Mouse (Mus musculus) spleen, postnatal 10 days (tissue): ENCODE data around the gene Tgds.
A peak's percentile ranks its signal among the peaks of the same experiment; 100 is the strongest.
"Not testable (repeated sequence)": the region's sequence is repeated elsewhere in the genome, so short reads cannot be mapped to it uniquely, and the experiment has no call there.

ENCODE experiments used
- DNase-seq, 2 experiments: peaks; one replicate each; pipeline ENCODE4 v3.0.0; 2021 to 2022; ENCODE audit warnings: low spot score in 2 of 2

Gene Tgds

GRCm38 (mm10) chr14:118132642-118132977, at the start of gene Tgds:
Tgds (minus strand) TSS chr14:118132755.
- peak; percentile 88 to 99 for DNase-seq

DNA sequence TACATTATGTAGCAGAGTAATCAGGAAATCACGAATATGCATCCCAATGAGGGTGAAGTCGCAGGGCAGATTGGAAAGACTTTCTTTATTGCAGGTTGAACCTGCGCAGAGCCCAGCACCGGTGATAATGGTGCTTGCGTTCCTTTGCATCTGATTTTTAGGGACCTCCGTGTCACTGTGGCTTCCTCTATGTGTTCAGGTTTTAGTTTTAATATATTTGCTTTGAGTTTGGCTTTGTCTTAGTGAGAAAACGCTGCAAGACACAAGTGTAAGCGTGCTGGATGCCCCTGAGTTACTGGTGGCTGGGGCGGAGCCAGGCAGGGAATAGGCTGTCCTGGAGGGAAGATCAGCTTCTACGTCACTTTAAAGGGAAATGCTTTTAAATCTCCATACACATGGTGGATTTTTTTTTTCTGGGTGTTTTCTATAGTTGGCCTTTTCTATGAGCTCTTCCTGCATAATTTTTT, 48.2 kb upstream of the Tgds start:
- peak in 1 of 2 experiments; percentile 30 for DNase-seq

DNA sequence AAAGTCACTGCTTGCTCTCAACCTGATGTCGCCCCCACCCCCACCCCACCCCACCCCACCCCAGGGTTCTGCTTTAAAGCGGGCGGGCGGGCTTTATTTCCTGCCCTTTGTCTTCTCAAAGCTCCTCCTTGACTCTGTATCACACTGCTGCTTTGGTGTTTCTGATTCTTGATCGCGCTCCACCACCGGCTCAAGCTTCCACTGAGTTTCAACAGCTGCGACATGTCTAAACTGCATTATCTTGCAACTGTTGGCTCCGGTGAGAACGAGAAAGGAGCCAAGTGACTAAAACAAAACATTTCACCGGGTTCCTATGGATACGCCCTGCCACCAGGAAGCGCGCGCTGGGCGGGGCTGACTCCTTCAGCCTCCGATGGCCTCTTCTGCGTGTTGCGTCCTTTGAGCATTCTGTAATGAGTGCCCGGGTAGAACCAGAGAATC, 47.6 kb upstream of the Tgds start:
- peak; percentile 41 to 69 for DNase-seq

GRCm38 (mm10) chr14:118179701-118180100, 47.1 kb upstream of the Tgds start:
- no peak for DNase-seq

- no peak for DNase-seq
Observed at GRCm38 (mm10) chr14:118179251-118179650, 46.7 kb upstream of the Tgds start.

DNA sequence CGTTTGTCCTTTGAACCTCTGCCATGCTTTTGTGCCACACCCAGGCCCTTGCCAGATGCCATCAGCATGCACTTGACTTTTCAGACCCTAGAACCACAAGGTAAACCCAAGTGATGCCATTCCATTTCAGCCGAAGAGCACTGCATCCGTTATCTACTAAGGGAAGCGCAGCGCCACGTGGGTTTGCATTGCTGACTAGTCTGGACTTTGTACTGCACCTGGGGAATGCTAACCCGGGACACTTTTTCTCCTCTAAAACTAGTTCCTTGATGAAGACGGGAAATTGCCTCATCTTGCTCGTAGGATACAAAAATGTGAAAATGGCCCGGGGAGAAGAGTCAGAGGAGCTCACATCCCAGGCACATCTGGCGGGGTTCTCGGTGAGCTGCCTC, 43.1 kb upstream of the Tgds start:
- no peak for DNase-seq

- no peak for DNase-seq
Observed at GRCm38 (mm10) chr14:118175071-118175693, 42.6 kb upstream of the Tgds start.

DNA sequence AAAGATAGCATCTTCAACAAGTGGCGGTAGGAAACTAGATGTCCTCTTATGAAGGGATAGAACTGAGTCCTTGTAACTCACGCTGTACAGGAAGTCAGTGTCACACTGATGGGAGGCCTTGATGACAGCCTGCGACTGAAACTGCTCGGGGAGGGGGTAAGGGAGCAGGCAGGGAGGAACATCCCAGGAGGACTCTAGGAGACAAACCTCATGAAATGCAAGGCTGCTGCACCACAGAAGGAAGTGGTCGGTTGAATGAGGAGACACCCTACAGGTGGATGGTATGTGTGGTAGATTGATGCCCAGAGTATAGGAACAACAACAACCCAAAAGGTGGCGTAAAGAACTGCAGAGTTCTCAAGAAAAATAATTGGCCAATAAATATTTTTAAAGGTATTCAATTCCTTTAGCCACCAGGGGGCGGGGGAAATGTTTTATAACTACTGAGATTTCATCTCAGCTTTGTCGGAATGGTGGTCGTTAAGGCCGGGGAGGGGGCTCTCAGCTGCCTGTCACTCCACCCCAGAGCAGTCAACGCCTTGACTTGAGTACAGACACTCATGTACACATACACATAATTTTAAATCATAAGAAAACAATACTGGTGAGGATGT, 41.1 kb upstream of the Tgds start:
- DNase-seq = no peak

- DNase-seq = no peak
Observed at GRCm38 (mm10) chr14:118168776-118169175, 36.2 kb upstream of the Tgds start.

GRCm38 (mm10) chr14:118162640-118163039, 30.1 kb upstream of the Tgds start:
- DNase-seq = no peak

DNA sequence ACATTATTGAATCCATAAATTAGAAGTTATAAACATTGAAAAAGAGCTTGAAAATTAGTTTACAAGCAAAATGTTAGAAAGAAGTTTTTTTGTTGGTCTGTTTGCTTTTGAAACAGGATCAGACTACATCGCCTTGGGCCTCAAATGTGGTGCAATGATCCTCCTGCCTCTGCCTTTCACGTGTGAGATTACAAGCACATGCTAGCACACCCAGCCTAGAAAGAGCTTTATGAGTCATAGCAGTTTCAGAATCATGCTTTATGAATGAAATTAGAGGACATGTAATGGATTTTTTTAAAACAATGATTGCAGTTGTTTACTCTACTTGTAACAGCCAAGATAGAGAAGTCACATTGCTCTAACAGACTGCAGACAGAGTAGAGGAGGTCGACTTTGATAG, 29.2 kb upstream of the Tgds start:
- no peak for DNase-seq

- DNase-seq = peak; percentile 35 to 75
Observed at GRCm38 (mm10) chr14:118157146-118157545, 24.6 kb upstream of the Tgds start.

DNA sequence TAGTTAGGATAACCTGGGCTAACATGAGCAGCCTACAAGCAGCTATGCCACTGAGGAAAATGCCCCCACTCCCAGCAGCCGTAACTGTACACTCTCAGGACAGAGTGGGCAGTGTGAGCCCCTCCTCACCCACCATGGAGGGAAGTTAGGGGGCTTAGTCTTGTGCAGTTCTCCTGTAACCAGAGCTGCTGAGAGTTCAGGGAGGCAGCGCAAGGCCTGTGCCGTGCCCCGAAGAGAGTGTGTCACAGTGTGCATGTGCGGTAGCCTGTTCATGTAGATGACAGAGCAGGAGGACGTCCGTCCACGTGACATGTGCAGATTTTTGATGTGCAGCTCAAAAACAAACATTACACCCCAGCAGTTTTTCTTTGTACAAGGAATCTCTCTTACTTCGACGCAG, 24.2 kb upstream of the Tgds start:
- DNase-seq = no peak

GRCm38 (mm10) chr14:118156056-118156455, 23.5 kb upstream of the Tgds start:
- DNase-seq = not testable (repeated sequence)

- DNase-seq = no peak
Observed at GRCm38 (mm10) chr14:118152294-118152651, 19.7 kb upstream of the Tgds start.

DNA sequence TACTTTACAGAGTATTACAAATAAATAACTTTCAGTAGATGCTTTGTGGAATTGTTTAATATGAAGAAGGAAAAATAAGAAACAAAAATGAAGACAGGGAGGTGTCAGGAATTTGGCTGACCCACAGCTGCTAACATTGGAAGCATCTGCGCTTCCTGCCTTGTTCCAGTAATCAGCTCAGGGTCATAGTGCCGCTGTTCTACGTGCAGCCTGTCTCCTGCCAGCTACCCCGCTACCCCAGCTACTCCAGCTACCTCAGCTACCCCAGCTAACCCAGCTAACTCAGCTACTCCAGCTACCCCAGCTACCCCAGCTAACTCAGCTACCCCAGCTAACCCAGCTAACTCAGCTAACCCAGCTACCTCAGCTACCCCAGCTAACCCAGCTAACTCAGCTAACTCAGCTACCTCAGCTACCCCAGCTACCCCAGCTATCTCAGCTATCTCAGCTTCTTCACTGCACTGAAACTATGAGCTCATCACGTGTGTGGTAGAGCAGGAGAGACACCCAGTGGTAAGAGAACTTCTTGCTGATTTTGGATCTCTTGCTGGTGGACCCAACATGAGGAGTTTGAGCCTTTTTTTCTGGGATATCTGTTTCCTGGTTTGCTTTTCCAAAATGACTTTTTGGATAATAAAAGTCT, 19.2 kb upstream of the Tgds start:
- DNase-seq = no peak

GRCm38 (mm10) chr14:118150656-118151551, 18.3 kb upstream of the Tgds start:
- DNase-seq = no peak

- no peak for DNase-seq
Observed at GRCm38 (mm10) chr14:118148554-118148953, 16.0 kb upstream of the Tgds start.

DNA sequence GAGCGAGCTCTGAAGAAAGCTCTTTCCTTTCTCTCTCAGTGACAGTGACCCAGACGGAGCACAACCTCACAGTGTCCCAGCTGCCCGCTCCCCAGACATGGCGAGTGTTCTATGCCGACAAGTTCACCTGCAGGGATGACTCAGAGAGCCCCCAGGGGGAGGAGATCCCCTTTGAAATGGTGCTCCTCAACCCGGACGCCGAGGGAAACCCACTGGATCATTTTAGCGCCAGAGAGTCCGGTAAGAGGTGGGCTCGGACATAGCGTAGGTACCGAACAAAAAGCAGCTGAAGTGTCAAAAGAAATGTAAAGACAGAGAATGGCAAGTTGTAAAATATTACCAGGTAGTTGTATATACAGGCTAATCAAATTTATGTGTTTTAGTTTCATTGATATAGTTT, 15.5 kb upstream of the Tgds start:
- DNase-seq = no peak

DNA sequence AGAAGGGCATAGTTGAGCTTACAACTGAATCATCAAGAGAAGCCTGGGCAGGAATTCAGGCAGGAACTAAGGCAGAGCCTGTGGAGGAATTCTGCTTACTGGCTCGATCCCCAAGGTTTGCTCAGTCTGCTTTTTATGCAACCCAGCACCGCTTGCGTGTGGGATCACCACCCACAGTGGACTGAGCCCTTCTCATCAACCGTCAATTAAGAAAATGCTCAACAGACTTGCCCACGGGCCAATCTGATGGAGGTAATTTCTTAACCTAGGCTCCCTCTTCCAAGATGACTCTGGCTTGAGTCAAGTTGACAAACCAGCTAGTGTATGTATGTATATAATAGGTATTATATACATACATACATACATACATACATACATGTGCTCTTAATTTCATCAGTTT, 9.7 kb upstream of the Tgds start:
- DNase-seq = no peak

DNA sequence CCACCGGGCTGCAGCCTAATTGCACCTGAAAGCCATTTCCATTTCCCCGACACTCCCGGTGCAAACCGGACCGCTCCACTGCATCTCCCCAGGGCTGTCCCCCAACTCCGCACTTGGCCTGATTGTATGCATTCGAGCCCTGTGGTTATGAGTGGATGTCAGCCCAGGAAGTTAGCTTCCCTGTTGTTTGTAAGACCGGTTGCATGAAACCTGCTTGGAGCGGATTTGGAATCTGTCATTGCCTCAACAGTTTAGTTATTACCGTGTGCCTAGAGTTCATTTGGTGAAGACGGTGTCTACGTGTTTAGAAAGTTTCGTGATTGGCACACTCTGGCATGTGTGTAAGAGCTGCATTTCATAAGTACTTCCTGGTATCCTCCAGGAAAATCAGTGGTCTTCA, 4.9 kb upstream of the Tgds start:
- DNase-seq = no peak

DNA sequence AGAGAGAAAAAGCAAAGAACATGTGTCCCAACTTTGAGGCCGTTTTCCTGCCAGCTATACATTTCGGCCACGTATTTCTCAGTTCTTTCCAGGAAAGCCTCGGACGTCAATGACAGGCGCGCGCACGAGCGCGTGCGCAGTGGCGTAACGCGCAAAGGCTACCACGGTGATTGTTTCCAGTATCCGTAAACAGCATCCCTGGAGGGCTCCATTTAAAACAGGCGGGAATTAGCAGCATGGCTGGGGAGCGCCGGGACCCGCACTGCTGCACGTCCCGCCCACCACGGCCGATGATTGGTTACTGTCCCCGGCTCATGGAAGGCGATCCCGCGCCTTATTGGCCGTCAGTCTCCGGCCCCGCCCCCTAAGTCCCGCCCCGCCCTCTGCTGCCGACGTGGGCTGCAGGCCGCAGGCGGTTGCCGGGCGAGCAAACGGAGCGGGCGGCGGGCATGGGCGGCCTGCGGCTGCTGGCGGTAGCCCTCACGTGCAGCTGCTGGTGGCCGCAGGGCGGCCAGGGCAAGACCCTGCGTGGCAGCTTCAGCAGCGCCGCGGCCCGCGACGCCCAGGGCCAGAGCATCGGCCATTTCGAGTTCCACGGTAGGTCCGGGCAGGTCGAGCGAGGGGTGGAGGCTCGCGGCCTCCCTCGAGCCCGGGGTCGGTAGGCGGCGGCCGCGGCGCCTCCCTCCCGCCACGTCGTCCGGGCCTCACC, 4.3 kb upstream of the Tgds start, which contains the start of gene Gpr180:
Gene Gpr180 (plus strand): TSS at position 415 of the 709 bp plus-strand sequence.
- DNase-seq = peak; percentile 93 to 97
